Mouse (Mus musculus) liver, adult 2 months (tissue): ENCODE measurements around the gene Dohh. TPM values are rescaled to one million over a fixed set of nuclear protein-coding genes. Genes with fewer than 3 reads are reported as not detected.
A peak's percentile ranks its signal among the peaks of the same experiment; 100 is the strongest.

Source experiments
- DNase-seq: peaks from one replicate; pipeline ENCODE4 v3.0.0-alpha.2; 2011; ENCODE audit warnings: low read depth, low spot score; ENCODE audit errors: extremely low read depth
- H3K27ac ChIP-seq: fragments of 200-500 bp; replicated peaks from 2 replicates; pipeline ENCODE4 v1.5.1; 2012; ENCODE audit warnings: low read depth, mild to moderate bottlenecking, control low read depth, inconsistent platforms, low read length; ENCODE audit not compliant: insufficient read depth
- H3K27me3 ChIP-seq: fragments of 200-500 bp; 2 replicates; pipeline ENCODE4 v1.6.1; 2012; ENCODE audit warnings: mild to moderate bottlenecking, moderate library complexity, low read length, inconsistent platforms; ENCODE audit not compliant: control insufficient read depth, insufficient read depth
- H3K36me3 ChIP-seq: fragments of 200-500 bp; 2 replicates; pipeline ENCODE4 v1.6.1; 2012; ENCODE audit warnings: low read length, inconsistent platforms; ENCODE audit not compliant: control insufficient read depth, insufficient read depth
- H3K4me1 ChIP-seq: fragments of 200-500 bp; 2 replicates; pipeline ENCODE4 v1.6.1; 2011; ENCODE audit warnings: low read length; ENCODE audit not compliant: control insufficient read depth, insufficient read depth
- H3K4me3 ChIP-seq: fragments of 200-500 bp; 2 replicates; pipeline ENCODE4 v1.5.1; 2011; ENCODE audit warnings: low read depth, mild to moderate bottlenecking, control low read depth, low read length, moderate library complexity; ENCODE audit not compliant: insufficient read depth
- H3K79me2 ChIP-seq: fragments of 200-500 bp; 2 replicates; pipeline ENCODE4 v1.6.1; 2012; ENCODE audit warnings: inconsistent platforms, mild to moderate bottlenecking, low read length, moderate library complexity; ENCODE audit not compliant: control insufficient read depth, insufficient read depth
- H3K9ac ChIP-seq: fragments of 200-500 bp; 2 replicates; pipeline ENCODE4 v1.6.1; 2012; ENCODE audit warnings: low read depth, mild to moderate bottlenecking, control low read depth, inconsistent platforms, low read length
- CTCF ChIP-seq: fragments of 200-500 bp; IDR thresholded peaks from 2 replicates; pipeline ENCODE4 v1.5.1; 2011; ENCODE audit warnings: low read depth, low read length, control low read depth
- POLR2A ChIP-seq: fragments of 200-500 bp; IDR thresholded peaks from 2 replicates; pipeline ENCODE4 v1.6.1; 2011; ENCODE audit warnings: low read length, control low read depth; ENCODE audit not compliant: insufficient read depth; ENCODE audit errors: extremely low read depth
- WGBS: fragments of 180-500 bp; shearing (Covaris S2); methylation state at CpG from one replicate; pipeline ENCODE4 v1.1.7; 2018; 5-methylcytosine and 5-hydroxymethylcytosine counted together
- polyA plus RNA-seq: library from polyadenylated mRNA; depleted of rRNA; stranded (reverse); fragments of >200 nt; gene quantifications from 2 replicates; pipeline ENCODE4 v1.2.3, GENCODE M21; 2012
- total RNA-seq: library from RNA; depleted of rRNA; stranded (reverse); fragments of >200 nt; gene quantifications from 2 replicates; pipeline ENCODE4 v1.2.3, GENCODE M21; 2014

Dohh gene
- total and polyA plus RNA-seq, 2 experiments = 39.7 to 49.7 TPM

GRCm38 (mm10) chr10:81349961-81350350 is 34.3 kb upstream of the Dohh start:
- peaks cover 17% of the 10 kb centered on the region; the same call in 1 of the 2 replicates for H3K4me1 ChIP-seq

GRCm38 (mm10) chr10:81350351-81351063 is 33.7 kb upstream of the Dohh start, which contains the start of gene Hmg20b:
TSS of gene Hmg20b (minus strand) at chr10:81350480.
- no peak for TF ChIP-seq POLR2A
- TF ChIP-seq CTCF = peak; percentile 76; the same call in 1 of the 2 replicates
- WGBS = under 1% methylated on average over 54 of the region's 54 CpGs
- peak within 1 kb of the TSS; percentile 87 for H3K27ac ChIP-seq
- peaks cover 17% of the 10 kb centered on the region; the same call in 1 of the 2 replicates for H3K4me1 ChIP-seq
- H3K4me3 ChIP-seq = peak within 1 kb of the TSS; percentile 91
- H3K79me2 ChIP-seq = no peaks in the 10 kb centered on the region
- no peaks in the 10 kb centered on the region; the same call in 1 of the 2 replicates for H3K36me3 ChIP-seq
- H3K9ac ChIP-seq = peak within 1 kb of the TSS; percentile 93
- H3K27me3 ChIP-seq = no peaks in the 10 kb centered on the region
- peak; percentile 94 for DNase-seq

More at GRCm38 (mm10) chr10:81349961-81350350, 34.3 kb upstream of the Dohh start:
- TF ChIP-seq POLR2A (no peak), CTCF (no peak)
- 2% methylated on average over 29 of the region's 29 CpGs for WGBS
- DNase-seq = no peak
- H3K27ac ChIP-seq = peak overlapping the region; percentile 54
- no peaks in the 10 kb centered on the region for H3K79me2 ChIP-seq
- H3K27me3 ChIP-seq = no peaks in the 10 kb centered on the region
- H3K4me3 ChIP-seq = peak overlapping the region; percentile 91
- H3K9ac ChIP-seq = peak overlapping the region; percentile 93
- H3K36me3 ChIP-seq = no peaks in the 10 kb centered on the region; the same call in 1 of the 2 replicates

DNA sequence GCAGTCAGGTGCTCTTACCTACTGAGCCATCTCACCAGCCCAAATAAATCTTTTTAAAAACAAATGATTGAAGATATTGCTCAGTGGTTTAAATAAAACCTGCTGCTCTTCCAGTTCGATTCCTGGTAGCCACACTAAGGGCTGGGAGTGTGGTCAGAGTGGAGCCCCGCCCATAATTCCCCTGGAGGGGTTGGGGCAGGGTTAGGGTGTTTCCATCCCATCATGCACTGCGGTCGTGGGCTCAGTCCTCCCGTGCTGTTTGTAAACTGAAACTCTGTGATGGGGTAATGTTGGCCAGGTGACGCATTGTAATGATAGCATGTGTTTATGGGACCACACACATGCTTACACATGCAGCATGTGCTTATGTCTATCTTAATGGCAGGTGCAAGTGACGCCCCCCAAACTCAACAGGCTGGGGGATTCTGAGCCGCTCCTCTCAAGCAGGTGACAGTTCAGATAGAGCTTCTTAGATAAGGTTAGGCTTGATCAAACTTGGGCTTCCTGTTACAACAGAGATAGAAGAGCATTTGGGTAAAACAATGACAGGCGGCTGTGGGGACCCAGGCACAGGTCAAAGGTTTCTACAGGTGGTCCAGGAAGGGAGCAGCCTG is 32.4 kb upstream of the Dohh start:
- H3K4me1 ChIP-seq = peaks cover 16% of the 10 kb centered on the region; the same call in 1 of the 2 replicates
- no peak overlapping the region for H3K9ac ChIP-seq

DNA sequence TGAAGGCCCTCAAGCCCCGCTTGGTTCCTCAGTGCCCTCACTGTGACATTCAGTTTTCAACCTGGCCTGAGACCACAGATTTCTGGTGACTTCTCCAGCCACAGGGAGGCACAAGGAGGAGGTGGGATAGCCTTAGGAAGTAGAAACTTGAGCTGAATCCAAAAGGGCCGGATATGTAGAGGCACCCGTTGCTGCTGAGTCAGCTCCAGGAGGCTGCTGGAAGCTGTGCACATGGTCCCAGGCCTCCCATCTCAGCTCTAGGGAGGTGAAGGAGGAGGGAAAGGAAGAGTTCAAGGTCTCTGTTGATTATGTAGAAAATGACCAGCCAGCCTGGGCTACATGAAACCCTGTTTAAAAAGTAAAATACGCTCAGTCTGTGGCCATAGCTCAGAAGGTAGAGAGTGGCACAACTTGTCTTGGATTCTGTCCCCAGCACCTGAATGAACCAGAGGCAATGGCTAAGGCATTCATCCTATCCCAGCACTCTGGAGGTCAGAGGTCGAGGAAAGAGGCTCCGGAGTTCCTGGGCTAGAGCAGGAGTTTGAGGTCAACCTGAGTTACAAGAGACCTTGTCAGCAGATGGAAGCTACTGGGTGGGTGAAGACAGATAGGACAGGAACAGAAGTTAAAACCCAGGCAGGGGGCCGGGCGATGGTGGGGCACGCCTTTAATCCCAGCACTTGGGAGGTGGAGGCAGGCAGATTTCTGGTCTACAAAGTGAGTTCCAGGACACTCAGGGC is 29.3 kb upstream of the Dohh start:
- no peak for DNase-seq
- WGBS = 63% methylated on average over 9 of the region's 9 CpGs
- Histone ChIP-seq H3K27me3 (no peaks in the 10 kb centered on the region), H3K4me3 (no peak overlapping the region), H3K9ac (no peak overlapping the region), H3K4me1 (peaks cover 15% of the 10 kb centered on the region), H3K79me2 (0 out of 2 replicates have a peak, but pooled peaks cover 3% of the 10 kb centered on the region), H3K27ac (peak overlapping the region; percentile 26; the same call in 1 of the 2 replicates), H3K36me3 (no peaks in the 10 kb centered on the region)
- no peak for TF ChIP-seq CTCF
- no peak for TF ChIP-seq POLR2A

More for the DNA sequence above, 32.4 kb upstream of the Dohh start:
- H3K27ac ChIP-seq = no peak overlapping the region
- H3K27me3 ChIP-seq = no peaks in the 10 kb centered on the region
- H3K4me3 ChIP-seq = no peak overlapping the region
- DNase-seq = no peak
- no peaks in the 10 kb centered on the region for H3K79me2 ChIP-seq
- 35% methylated on average over 9 of the region's 9 CpGs for WGBS
- TF ChIP-seq CTCF (no peak), POLR2A (no peak)
- H3K36me3 ChIP-seq = no peaks in the 10 kb centered on the region; the same call in 1 of the 2 replicates

GRCm38 (mm10) chr10:81355533-81355932 is 28.7 kb upstream of the Dohh start:
- DNase-seq = no peak
- H3K4me1 ChIP-seq = peaks cover 15% of the 10 kb centered on the region
- no peaks in the 10 kb centered on the region for H3K36me3 ChIP-seq
- no peaks in the 10 kb centered on the region for H3K27me3 ChIP-seq
- 87% methylated on average over 4 of the region's 4 CpGs for WGBS
- 0 out of 2 replicates have a peak, but pooled peaks cover 3% of the 10 kb centered on the region for H3K79me2 ChIP-seq
- H3K4me3 ChIP-seq = no peak overlapping the region
- no peak for TF ChIP-seq CTCF
- no peak for TF ChIP-seq POLR2A
- no peak overlapping the region for H3K27ac ChIP-seq
- H3K9ac ChIP-seq = no peak overlapping the region
